Mouse (Mus musculus) kidney, adult 2 months (tissue): ENCODE results near the gene Prelid1. TPM values are rescaled to one million over a fixed set of nuclear protein-coding genes. Genes with fewer than 3 reads are reported as not detected.

Experiments used
- DNase-seq: peaks from one replicate; pipeline ENCODE4 v3.0.0; 2021
- H3K27ac ChIP-seq: fragments of 200-500 bp; 2 replicates; pipeline ENCODE4 v1.5.1; 2012; ENCODE audit warnings: low read depth, low read length, control low read depth, inconsistent platforms; ENCODE audit not compliant: insufficient read depth
- H3K27me3 ChIP-seq: fragments of 200-500 bp; replicated peaks from 2 replicates; pipeline ENCODE4 v1.6.1; 2012; ENCODE audit warnings: mild to moderate bottlenecking, moderate library complexity, low read length, inconsistent platforms; ENCODE audit not compliant: control insufficient read depth, insufficient read depth
- H3K36me3 ChIP-seq: fragments of 200-500 bp; 2 replicates; pipeline ENCODE4 v1.6.1; 2012; ENCODE audit warnings: mild to moderate bottlenecking, moderate library complexity, low read length, inconsistent platforms; ENCODE audit not compliant: control insufficient read depth, insufficient read depth
- H3K4me1 ChIP-seq: fragments of 200-500 bp; 2 replicates; pipeline ENCODE4 v1.6.1; 2011; ENCODE audit warnings: low read length; ENCODE audit not compliant: control insufficient read depth, insufficient read depth
- H3K4me3 ChIP-seq: fragments of 200-500 bp; 2 replicates; pipeline ENCODE4 v1.5.1; 2011; ENCODE audit warnings: mild to moderate bottlenecking, low read depth, low read length, control low read depth; ENCODE audit not compliant: insufficient read depth
- CTCF ChIP-seq: fragments of 200-500 bp; conservative IDR thresholded peaks from 2 replicates; pipeline ENCODE4 v1.5.1; 2011; ENCODE audit warnings: low read depth, mild to moderate bottlenecking, control low read depth, low read length, moderate library complexity, mixed read lengths; ENCODE audit not compliant: insufficient read depth, insufficient read length
- POLR2A ChIP-seq: fragments of 200-500 bp; IDR thresholded peaks from one replicate; pipeline ENCODE4 v1.6.1; 2011; ENCODE audit warnings: low read depth, low read length, control low read depth
- WGBS: fragments of 180-500 bp; shearing (Covaris S2); methylation state at CpG from one replicate; pipeline ENCODE4 v1.1.7; 2018; 5-methylcytosine and 5-hydroxymethylcytosine counted together
- polyA plus RNA-seq: library from polyadenylated mRNA; depleted of rRNA; stranded (reverse); fragments of >200 nt; gene quantifications from 2 replicates; pipeline ENCODE4 v1.2.3, GENCODE M21; 2012; rRNA removed

Prelid1 gene
- polyA plus RNA-seq, result 542 and 589 TPM in 2 replicates

- DNase-seq, result peak; percentile 38
- WGBS, result 57% methylated on average over 4 of the region's 4 CpGs
- Histone ChIP-seq H3K36me3 (no peaks in the 10 kb centered on the region; the same call in 1 of the 2 replicates), H3K4me3 (peak within 1 kb of the TSS; percentile 93), H3K4me1 (peaks cover 14% of the 10 kb centered on the region), H3K27me3 (no peaks in the 10 kb centered on the region), H3K27ac (no peak within 1 kb of the TSS; the same call in 1 of the 2 replicates)
- TF ChIP-seq POLR2A, result no peak
- TF ChIP-seq CTCF, result no peak
These were observed at the start of gene Prelid1 for GRCm38 (mm10) chr13:55319931-55320533. TSS of gene Prelid1 (plus strand) at chr13:55320500.

GRCm38 (mm10) chr13:55277203-55277602 is 43.1 kb upstream of the Prelid1 start:
- H3K4me3 ChIP-seq, result no peak overlapping the region
- H3K36me3 ChIP-seq, result peaks cover 14% of the 10 kb centered on the region
- H3K4me1 ChIP-seq, result no peaks in the 10 kb centered on the region
- TF ChIP-seq CTCF (no peak), POLR2A (no peak)
- H3K27ac ChIP-seq, result no peak overlapping the region
- no peaks in the 10 kb centered on the region for H3K27me3 ChIP-seq
- 90% methylated on average over 5 of the region's 5 CpGs for WGBS
- no peak for DNase-seq

- Histone ChIP-seq H3K4me1 (no peaks in the 10 kb centered on the region), H3K4me3 (no peak overlapping the region), H3K27ac (no peak overlapping the region), H3K36me3 (peaks cover 16% of the 10 kb centered on the region), H3K27me3 (no peaks in the 10 kb centered on the region)
- WGBS, result 85% methylated on average over 5 of the region's 5 CpGs
- no peak for TF ChIP-seq POLR2A
- no peak for TF ChIP-seq CTCF
- no peak for DNase-seq
These were observed 42.7 kb upstream of the Prelid1 start for GRCm38 (mm10) chr13:55277646-55278045.

GRCm38 (mm10) chr13:55288854-55289253 is 31.4 kb upstream of the Prelid1 start:
- Histone ChIP-seq H3K27ac (no peak overlapping the region), H3K36me3 (peaks cover 7% of the 10 kb centered on the region), H3K4me1 (no peaks in the 10 kb centered on the region), H3K4me3 (no peak overlapping the region), H3K27me3 (no peaks in the 10 kb centered on the region; the same call in 1 of the 2 replicates)
- TF ChIP-seq CTCF (no peak), POLR2A (no peak)
- DNase-seq, result peak; percentile 28
- WGBS, result 53% methylated on average over 3 of the region's 3 CpGs

GRCm38 (mm10) chr13:55296760-55297159 is 23.5 kb upstream of the Prelid1 start:
- Histone ChIP-seq H3K27ac (no peak overlapping the region), H3K4me1 (no peaks in the 10 kb centered on the region), H3K27me3 (no peaks in the 10 kb centered on the region; the same call in 1 of the 2 replicates), H3K4me3 (no peak overlapping the region), H3K36me3 (peaks cover 9% of the 10 kb centered on the region)
- WGBS, result 92% methylated on average over 1 of the region's 1 CpGs
- TF ChIP-seq POLR2A (no peak), CTCF (no peak)
- DNase-seq, result no peak

GRCm38 (mm10) chr13:55300913-55301312 is 19.4 kb upstream of the Prelid1 start:
- Histone ChIP-seq H3K4me3 (no peak overlapping the region), H3K4me1 (no peaks in the 10 kb centered on the region), H3K27ac (no peak overlapping the region), H3K27me3 (no peaks in the 10 kb centered on the region), H3K36me3 (peaks cover 19% of the 10 kb centered on the region)
- no peak for TF ChIP-seq CTCF
- TF ChIP-seq POLR2A, result no peak
- peak; percentile 49 for DNase-seq
- WGBS, result 38% methylated on average over 5 of the region's 5 CpGs

- Histone ChIP-seq H3K27ac (no peak overlapping the region), H3K36me3 (peaks cover 25% of the 10 kb centered on the region), H3K27me3 (no peaks in the 10 kb centered on the region), H3K4me1 (peaks cover 8% of the 10 kb centered on the region; the same call in 1 of the 2 replicates), H3K4me3 (no peak overlapping the region)
- TF ChIP-seq CTCF, result no peak
- no peak for TF ChIP-seq POLR2A
- 82% methylated on average over 8 of the region's 8 CpGs for WGBS
- DNase-seq, result no peak
These were observed 8.2 kb upstream of the Prelid1 start for GRCm38 (mm10) chr13:55312028-55312630.
